Mouse (Mus musculus) hindbrain, embryonic 13.5 days (tissue): ENCODE measurements around the gene Sox18. TPM values are rescaled to one million over a fixed set of nuclear protein-coding genes. Genes with fewer than 3 reads are reported as not detected.

Experiments used
- ATAC-seq: fragments of 200-750 bp; cut with Nextera tagmentation; 2 replicates; pipeline ENCODE4 v1.8.0; 2017; ENCODE audit warnings: moderate TSS enrichment; ENCODE audit not compliant: low FRiP score
- H3K27ac ChIP-seq: fragments of 300-500 bp; sonication (generic); 2 replicates; pipeline ENCODE4 v1.5.1; 2015; ENCODE audit warnings: inconsistent platforms, mild to moderate bottlenecking, moderate library complexity
- H3K27me3 ChIP-seq: fragments of 300-500 bp; sonication (generic); 2 replicates; pipeline ENCODE4 v1.6.1; 2015; ENCODE audit warnings: mild to moderate bottlenecking, inconsistent platforms
- H3K36me3 ChIP-seq: fragments of 300-500 bp; sonication (generic); 2 replicates; pipeline ENCODE4 v1.6.1; 2015; ENCODE audit warnings: mild to moderate bottlenecking, inconsistent platforms
- H3K4me1 ChIP-seq: fragments of 300-500 bp; sonication (generic); replicated peaks from 2 replicates; pipeline ENCODE4 v1.6.1; 2015; ENCODE audit warnings: inconsistent platforms
- H3K4me2 ChIP-seq: fragments of 300-500 bp; sonication (generic); 2 replicates; pipeline ENCODE4 v1.6.1; 2015; ENCODE audit warnings: inconsistent platforms, mild to moderate bottlenecking, moderate library complexity
- H3K4me3 ChIP-seq: fragments of 300-500 bp; sonication (generic); 2 replicates; pipeline ENCODE4 v1.5.1; 2015; ENCODE audit warnings: mild to moderate bottlenecking, inconsistent platforms
- H3K9ac ChIP-seq: fragments of 300-500 bp; sonication (generic); 2 replicates; pipeline ENCODE4 v1.6.1; 2015; ENCODE audit warnings: mild to moderate bottlenecking, inconsistent platforms
- H3K9me3 ChIP-seq: fragments of 300-500 bp; sonication (generic); 2 replicates; pipeline ENCODE4 v1.6.1; 2016; ENCODE audit warnings: inconsistent platforms
- WGBS: fragments of 180-500 bp; shearing (Covaris S2); methylation state at CpG from one replicate; pipeline ENCODE4 v1.1.7; 2015; 5-methylcytosine and 5-hydroxymethylcytosine counted together
- polyA plus RNA-seq: library from polyadenylated mRNA; unstranded; fragments of >200 nt; fragmentation: Nextera tagmentation; extraction: Ambion mirVana; gene quantifications from 2 replicates; pipeline ENCODE4 v1.2.1, GENCODE M21; 2015

Sox18 gene
- polyA plus RNA-seq, 1 experiment from 2014 or later = 20.2 TPM

DNA sequence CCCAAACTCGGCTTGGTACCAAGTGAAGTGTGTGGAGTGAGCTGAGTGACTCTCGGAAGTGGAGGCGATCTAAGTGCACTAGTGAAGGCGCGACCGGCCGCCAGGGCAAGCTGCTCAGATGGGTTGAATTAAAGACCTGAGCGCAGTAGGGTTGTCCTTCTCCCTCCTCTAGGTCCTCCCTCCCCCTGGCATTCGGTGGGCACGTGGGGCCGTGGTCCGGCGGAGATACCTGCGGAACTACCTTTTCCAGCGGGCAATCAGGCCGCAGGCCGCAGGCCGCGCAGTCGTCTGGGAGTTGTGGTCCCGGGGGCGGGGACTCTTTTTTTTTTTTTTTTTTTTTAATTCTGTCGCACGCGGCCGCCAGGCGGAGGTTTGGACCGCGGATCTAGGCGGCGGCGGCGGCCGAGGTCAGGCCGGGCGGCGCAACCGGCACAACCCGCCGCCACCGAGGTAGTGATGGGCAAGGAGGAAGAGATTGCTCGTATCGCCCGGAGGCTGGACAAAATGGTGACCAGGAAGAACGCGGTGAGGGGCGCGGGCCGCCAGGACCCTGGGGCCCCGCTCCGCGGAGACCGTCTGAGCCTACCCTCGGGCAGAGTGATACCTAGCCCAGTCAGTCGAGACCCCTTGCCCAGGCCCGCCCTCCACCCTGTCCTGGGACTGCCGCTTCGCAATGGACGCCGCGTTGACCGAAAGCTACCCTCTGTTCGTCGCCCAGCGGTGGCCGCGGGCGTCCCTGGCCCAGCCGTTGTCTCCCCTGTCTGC, 8.7 kb upstream of the Sox18 start, which contains the start of gene Tcea2:
TSS of gene Tcea2 (plus strand) at position 360 of the 765 bp plus-strand sequence.
- peak within 1 kb of the TSS; percentile 93 for H3K4me2 ChIP-seq
- H3K36me3 ChIP-seq = peaks cover 3% of the 10 kb centered on the region
- H3K4me1 ChIP-seq = peaks cover 43% of the 10 kb centered on the region
- WGBS = under 1% methylated on average over 67 of the region's 69 CpGs
- no peaks in the 10 kb centered on the region for H3K9me3 ChIP-seq
- peak; percentile 52 for ATAC-seq
- peak within 1 kb of the TSS; percentile 80 for H3K27ac ChIP-seq
- H3K27me3 ChIP-seq = no peaks in the 10 kb centered on the region
- peak within 1 kb of the TSS; percentile 66 for H3K4me3 ChIP-seq
- peak within 1 kb of the TSS; percentile 93 for H3K9ac ChIP-seq

DNA sequence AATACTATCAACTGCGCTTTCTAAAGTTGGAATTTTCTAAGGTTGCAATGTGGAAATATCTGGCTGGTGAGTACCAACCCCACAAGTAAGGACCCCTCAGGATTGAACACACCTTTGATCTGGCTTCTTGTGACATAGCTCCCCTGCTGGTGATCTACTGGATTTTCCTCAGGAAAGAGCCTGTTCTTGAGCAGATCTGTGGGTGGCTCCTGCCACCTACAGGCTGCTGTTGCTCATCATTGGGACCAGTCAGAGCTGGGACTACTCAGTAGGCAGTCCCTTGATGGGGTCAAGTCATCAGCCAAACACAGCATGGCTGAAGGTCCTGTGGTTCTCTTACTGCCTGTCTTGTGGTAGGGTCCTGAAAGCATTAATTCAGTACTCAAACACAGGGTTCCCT, 7.3 kb upstream of the Sox18 start:
- 36% methylated on average over 1 of the region's 1 CpGs for WGBS
- Histone ChIP-seq H3K9ac (no peak overlapping the region), H3K4me2 (no peak overlapping the region), H3K4me3 (no peak overlapping the region), H3K4me1 (peaks cover 45% of the 10 kb centered on the region), H3K27me3 (peaks cover 10% of the 10 kb centered on the region; the same call in 1 of the 2 replicates), H3K36me3 (no peaks in the 10 kb centered on the region), H3K27ac (no peak overlapping the region), H3K9me3 (no peaks in the 10 kb centered on the region)
- 0 out of 2 replicates have a peak, but pooled peaks have one; percentile 37 for ATAC-seq

DNA sequence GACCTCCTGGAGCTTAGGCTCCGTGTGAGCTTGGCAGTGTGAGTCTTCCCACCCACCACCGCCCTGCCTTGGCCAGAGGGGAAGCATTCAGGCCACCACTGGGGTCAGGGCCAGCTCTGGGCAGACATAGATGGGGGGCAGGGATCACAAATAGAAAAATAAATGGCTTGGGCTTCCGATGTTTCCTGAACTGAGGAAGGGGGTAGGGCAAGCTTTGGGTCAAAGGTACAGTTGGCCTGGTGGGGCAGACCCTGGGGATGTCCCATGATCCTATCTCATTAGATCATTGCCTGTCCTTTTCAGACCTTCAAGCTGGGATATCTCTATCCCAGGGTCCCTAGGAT, 6.3 kb upstream of the Sox18 start:
- Histone ChIP-seq H3K4me2 (no peak overlapping the region), H3K36me3 (no peaks in the 10 kb centered on the region), H3K27me3 (peaks cover 19% of the 10 kb centered on the region), H3K9me3 (no peaks in the 10 kb centered on the region), H3K27ac (peak overlapping the region; percentile 40; the same call in 1 of the 2 replicates), H3K9ac (no peak overlapping the region), H3K4me1 (peaks cover 53% of the 10 kb centered on the region), H3K4me3 (no peak overlapping the region)
- 56% methylated on average over 3 of the region's 3 CpGs for WGBS
- ATAC-seq = no peak

DNA sequence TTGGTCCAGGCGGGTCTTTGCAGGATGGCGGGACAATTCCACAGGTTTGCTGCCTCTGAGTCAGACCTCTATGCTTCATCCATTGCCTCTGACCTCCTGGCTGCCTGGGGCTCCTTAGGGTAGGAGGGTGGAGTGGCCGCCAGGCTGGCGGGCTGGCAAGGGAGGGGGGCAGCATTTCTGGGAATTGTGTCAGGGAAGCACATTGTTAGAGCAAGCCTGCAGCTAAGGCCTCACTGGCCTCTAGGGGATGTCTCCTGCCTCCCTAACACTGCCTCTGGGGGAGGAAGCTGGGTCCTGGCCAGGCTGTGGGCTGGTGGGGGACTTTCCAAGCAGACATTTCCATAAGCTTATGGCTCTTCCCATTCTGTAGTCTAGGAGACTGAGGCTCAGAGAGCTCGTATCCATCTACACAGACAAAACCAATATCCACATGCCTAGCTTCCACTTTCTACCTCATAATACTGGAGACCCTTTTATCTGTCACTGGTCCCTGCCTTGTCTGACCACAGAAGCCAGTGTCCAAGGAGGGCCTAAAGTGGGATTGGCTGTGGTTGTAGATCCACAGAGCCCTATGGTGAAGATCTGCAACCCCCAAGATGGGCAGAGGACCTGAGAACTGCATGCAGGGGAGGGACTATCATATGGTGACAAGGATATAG, 5.8 kb upstream of the Sox18 start:
- H3K9me3 ChIP-seq = no peaks in the 10 kb centered on the region
- no peak for ATAC-seq
- no peak overlapping the region for H3K4me3 ChIP-seq
- WGBS = 64% methylated on average over 5 of the region's 5 CpGs
- peak overlapping the region; percentile 40 for H3K27ac ChIP-seq
- H3K9ac ChIP-seq = peak overlapping the region; percentile 15; the same call in 1 of the 2 replicates
- H3K27me3 ChIP-seq = peaks cover 24% of the 10 kb centered on the region
- H3K4me2 ChIP-seq = no peak overlapping the region
- no peaks in the 10 kb centered on the region for H3K36me3 ChIP-seq
- H3K4me1 ChIP-seq = peaks cover 55% of the 10 kb centered on the region

DNA sequence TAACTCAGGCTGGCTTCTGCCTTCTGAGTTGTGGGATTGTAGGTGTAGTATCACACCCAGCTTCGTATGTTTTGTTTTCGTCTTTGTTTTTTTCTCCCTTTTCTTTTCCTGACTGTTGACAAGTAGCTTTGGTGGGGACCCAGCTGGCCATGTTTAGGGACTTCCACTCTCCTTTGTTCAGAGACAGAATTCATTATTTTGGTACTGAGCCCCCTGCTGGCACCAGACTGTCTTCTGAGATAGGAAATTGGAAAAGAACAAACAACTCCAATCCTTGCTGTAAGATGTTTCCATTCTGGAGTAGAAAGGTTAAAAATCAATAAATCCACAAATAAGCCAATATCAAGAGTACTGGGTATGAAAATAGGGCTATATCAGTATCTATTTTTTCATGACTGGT, 5.0 kb upstream of the Sox18 start:
- H3K9me3 ChIP-seq = no peaks in the 10 kb centered on the region
- H3K4me2 ChIP-seq = no peak overlapping the region
- ATAC-seq = no peak
- 26% methylated on average over 2 of the region's 2 CpGs for WGBS
- peak overlapping the region; percentile 40 for H3K27ac ChIP-seq
- H3K27me3 ChIP-seq = peaks cover 32% of the 10 kb centered on the region
- no peaks in the 10 kb centered on the region for H3K36me3 ChIP-seq
- peaks cover 57% of the 10 kb centered on the region for H3K4me1 ChIP-seq
- no peak overlapping the region for H3K4me3 ChIP-seq
- H3K9ac ChIP-seq = no peak overlapping the region

DNA sequence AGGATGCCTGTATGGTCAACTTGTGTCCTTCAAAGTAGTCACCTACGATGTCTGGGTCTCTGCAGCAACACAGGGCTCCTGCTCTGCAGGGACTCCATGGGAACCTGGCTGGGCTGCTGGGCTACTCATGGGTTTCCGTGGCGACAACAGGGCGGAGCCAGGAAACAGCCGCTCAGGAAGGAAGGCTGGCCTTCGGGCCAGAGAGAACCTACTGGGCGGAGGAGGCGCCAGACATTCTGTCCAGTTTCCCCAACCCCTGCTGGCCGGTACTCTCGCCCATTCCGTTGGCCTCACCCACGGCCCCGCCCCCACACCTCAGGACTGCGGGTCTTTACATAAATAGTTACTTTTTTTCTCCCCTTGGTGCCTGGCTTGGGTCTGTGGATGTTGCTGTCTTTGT, 4.0 kb upstream of the Sox18 start:
- Histone ChIP-seq H3K9ac (no peak overlapping the region; the same call in 1 of the 2 replicates), H3K36me3 (no peaks in the 10 kb centered on the region), H3K4me3 (no peak overlapping the region), H3K27ac (peak overlapping the region; percentile 40), H3K9me3 (no peaks in the 10 kb centered on the region), H3K4me2 (peak overlapping the region; percentile 37), H3K4me1 (peaks cover 57% of the 10 kb centered on the region), H3K27me3 (peaks cover 42% of the 10 kb centered on the region)
- 2% methylated on average over 14 of the region's 14 CpGs for WGBS
- ATAC-seq = no peak

DNA sequence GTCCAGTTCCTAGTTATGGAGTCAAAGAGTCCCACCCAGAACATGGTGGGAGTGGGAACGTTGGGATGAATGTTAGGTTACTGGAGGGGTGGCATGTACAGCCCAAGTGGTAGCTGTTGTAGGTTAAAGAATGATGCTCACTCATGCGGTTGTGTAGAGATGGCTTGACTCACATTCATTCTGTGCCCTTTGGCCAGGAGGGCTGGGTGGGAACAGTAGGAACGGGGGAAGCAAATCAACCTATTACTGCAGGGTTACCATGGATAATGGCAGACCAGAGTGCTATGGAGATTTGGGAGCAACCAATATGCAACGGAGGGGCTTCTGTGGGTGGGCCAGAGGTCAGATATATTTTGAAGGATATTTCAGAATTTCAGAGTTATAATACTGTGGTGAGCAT, 3.5 kb upstream of the Sox18 start:
- H3K4me1 ChIP-seq = peaks cover 60% of the 10 kb centered on the region
- no peak for ATAC-seq
- no peak overlapping the region for H3K4me3 ChIP-seq
- no peaks in the 10 kb centered on the region for H3K9me3 ChIP-seq
- no peaks in the 10 kb centered on the region for H3K36me3 ChIP-seq
- no peak overlapping the region for H3K9ac ChIP-seq
- H3K4me2 ChIP-seq = no peak overlapping the region
- H3K27me3 ChIP-seq = peaks cover 47% of the 10 kb centered on the region
- 75% methylated on average over 4 of the region's 4 CpGs for WGBS
- 0 out of 2 replicates have a peak overlapping the region, but pooled peaks have one; percentile 40 for H3K27ac ChIP-seq

DNA sequence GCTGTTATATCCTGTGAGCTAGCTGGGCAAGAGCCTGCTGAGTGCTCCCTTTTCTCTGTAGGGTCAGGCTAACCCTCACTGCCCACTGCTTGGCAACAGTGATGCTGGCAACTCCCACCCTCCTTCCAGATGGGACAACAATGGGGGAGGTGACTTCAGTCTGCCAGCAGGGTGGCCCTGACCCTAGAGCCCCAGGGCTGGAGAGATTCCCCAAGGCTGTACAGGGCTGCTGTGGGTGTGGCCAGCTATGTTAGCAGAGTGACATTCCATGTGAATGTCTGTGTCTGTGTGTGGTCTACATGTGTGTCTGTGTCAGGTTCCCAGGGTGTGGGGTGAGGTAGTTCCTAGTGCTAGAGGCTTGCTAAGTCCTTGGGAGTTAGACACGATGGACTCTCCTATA, 2.1 kb upstream of the Sox18 start:
- Histone ChIP-seq H3K27ac (no peak overlapping the region), H3K9ac (no peak overlapping the region), H3K4me2 (no peak overlapping the region), H3K36me3 (no peaks in the 10 kb centered on the region), H3K4me3 (no peak overlapping the region), H3K9me3 (no peaks in the 10 kb centered on the region), H3K27me3 (peaks cover 61% of the 10 kb centered on the region), H3K4me1 (peaks cover 53% of the 10 kb centered on the region)
- WGBS = 54% methylated on average over 1 of the region's 1 CpGs
- no peak; the same call in 1 of the 2 replicates for ATAC-seq

DNA sequence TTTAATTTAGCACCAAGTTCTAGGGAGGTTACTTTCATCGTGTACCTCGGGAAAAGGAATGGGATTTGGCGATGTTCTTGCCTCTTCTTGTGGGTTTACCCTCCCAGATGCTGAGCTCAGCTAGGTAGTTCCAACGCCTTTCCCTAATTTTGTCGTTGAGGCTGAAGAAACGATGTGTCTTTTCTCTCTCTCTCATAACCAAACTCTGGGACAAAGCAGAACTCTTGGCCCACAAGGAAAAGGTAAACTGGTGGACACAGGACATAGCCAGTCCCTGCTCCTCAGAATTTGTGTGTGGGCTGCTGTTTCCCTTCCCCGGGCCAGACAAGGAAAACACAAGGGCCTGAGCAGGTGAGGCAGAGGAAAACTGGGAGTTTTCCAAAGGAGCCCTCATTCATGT, 544 bp upstream of the Sox18 start:
- Histone ChIP-seq H3K4me1 (peaks cover 51% of the 10 kb centered on the region), H3K36me3 (no peaks in the 10 kb centered on the region), H3K27ac (no peak overlapping the region), H3K4me2 (peak overlapping the region; percentile 66), H3K27me3 (peaks cover 71% of the 10 kb centered on the region), H3K9ac (no peak overlapping the region), H3K4me3 (no peak overlapping the region), H3K9me3 (no peaks in the 10 kb centered on the region)
- 32% methylated on average over 7 of the region's 7 CpGs for WGBS
- no peak for ATAC-seq

DNA sequence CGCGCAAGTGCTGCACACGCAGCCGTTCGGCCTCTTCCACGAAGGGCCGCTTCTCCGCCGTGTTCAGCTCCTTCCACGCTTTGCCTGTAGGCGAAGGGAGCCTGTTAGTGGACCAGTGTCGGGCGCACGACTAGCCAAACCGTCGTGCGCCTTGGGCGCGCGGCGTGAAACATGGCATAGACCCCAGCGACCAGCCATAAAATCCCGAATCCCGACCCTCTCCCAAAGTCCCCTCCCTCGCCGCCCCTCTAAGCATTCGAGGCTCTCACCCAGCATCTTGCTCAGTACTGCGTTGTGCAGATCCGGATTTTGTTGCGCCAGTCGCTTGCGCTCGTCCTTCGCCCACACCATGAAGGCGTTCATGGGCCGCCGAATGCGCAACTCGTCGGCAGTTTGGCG, 528 bp downstream of the Sox18 start:
- H3K9ac ChIP-seq = peak overlapping the region; percentile 67
- no peak for ATAC-seq
- H3K27me3 ChIP-seq = peaks cover 71% of the 10 kb centered on the region
- no peaks in the 10 kb centered on the region for H3K9me3 ChIP-seq
- peak overlapping the region; percentile 66 for H3K4me2 ChIP-seq
- H3K36me3 ChIP-seq = no peaks in the 10 kb centered on the region
- peaks cover 41% of the 10 kb centered on the region for H3K4me1 ChIP-seq
- peak overlapping the region; percentile 45 for H3K4me3 ChIP-seq
- H3K27ac ChIP-seq = no peak overlapping the region
- WGBS = under 1% methylated on average over 41 of the region's 41 CpGs

DNA sequence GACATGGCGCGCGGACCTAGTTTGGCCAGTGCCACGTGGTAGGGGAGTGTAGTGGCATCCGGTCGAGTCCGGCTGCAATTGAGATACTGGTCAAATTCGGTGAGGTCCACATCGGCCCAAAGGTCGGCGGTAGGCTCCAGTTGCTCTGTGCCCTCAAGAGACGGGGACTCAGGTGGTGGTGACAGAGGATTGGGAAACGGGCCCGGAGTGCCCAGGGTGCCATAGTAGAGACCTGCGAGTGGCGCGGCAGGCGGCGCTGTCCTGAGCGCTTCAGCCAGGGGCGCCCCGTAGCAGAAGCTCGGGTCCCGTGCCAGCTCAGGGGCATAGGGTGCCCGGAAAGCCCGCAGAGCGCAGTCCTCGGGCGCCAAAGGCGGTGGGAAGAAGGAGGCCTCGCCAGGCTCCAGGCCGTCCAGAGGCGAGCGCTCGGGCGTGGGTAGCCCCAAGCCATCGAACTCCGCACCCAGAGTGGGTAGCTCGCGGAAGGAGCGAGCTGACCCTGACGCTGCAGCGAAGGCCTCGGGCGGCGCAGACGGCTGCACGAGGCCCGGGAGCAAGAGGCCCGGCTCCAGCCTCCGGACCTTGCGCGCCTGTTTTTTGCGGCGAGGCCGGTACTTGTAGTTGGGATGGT, 1.0 kb downstream of the Sox18 start:
- 3% methylated on average over 47 of the region's 56 CpGs for WGBS
- Histone ChIP-seq H3K4me1 (peaks cover 36% of the 10 kb centered on the region), H3K36me3 (no peaks in the 10 kb centered on the region), H3K4me3 (peak overlapping the region; percentile 45), H3K27ac (no peak overlapping the region), H3K9ac (peak overlapping the region; percentile 67), H3K27me3 (peaks cover 71% of the 10 kb centered on the region), H3K4me2 (peak overlapping the region; percentile 66), H3K9me3 (no peaks in the 10 kb centered on the region)
- no peak for ATAC-seq

DNA sequence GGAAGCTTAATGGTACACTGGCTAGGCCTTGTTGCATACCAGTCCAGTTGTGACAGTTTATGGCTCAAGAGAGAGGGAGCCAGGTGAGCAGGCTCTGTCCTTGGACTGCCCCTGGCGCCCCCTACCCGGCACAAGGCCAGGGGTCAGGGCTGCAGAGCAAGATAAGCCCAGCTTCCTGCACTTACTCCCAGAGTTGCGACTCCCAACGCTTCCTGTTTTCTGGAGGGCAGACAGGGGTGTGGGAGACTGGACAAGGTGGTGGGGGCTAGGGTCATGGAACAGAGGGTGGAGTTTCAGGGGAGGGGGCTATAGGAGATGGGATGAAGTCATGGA, 8.2 kb downstream of the Sox18 start:
- Histone ChIP-seq H3K36me3 (peaks cover 3% of the 10 kb centered on the region; the same call in 1 of the 2 replicates), H3K27me3 (peaks cover 7% of the 10 kb centered on the region), H3K9me3 (no peaks in the 10 kb centered on the region), H3K4me3 (no peak overlapping the region), H3K27ac (peak overlapping the region; percentile 19; the same call in 1 of the 2 replicates), H3K9ac (no peak overlapping the region; the same call in 1 of the 2 replicates), H3K4me2 (no peak overlapping the region), H3K4me1 (peaks cover 12% of the 10 kb centered on the region; the same call in 1 of the 2 replicates)
- WGBS = 29% methylated on average over 4 of the region's 4 CpGs
- ATAC-seq = no peak
